Mouse (Mus musculus) gastrocnemius, adult 2 months (tissue): Measurements from ENCODE around the gene Aanat. TPM values are rescaled to one million over a fixed set of nuclear protein-coding genes. Genes with fewer than 3 reads are reported as not detected.

Experiments used
- DNase-seq: peaks from one replicate; pipeline ENCODE4 v3.0.0; 2022
- H3K27ac ChIP-seq: fragments of 200-600 bp; 2 replicates; pipeline ENCODE4 v1.8.1; 2022; ENCODE audit warnings: mild to moderate bottlenecking
- H3K4me3 ChIP-seq: fragments of 200-600 bp; 2 replicates; pipeline ENCODE4 v1.8.1; 2022; ENCODE audit warnings: mild to moderate bottlenecking, moderate library complexity
- CTCF ChIP-seq: fragments of 200-600 bp; IDR thresholded peaks from 2 replicates; pipeline ENCODE4 v1.8.1; 2022; ENCODE audit warnings: antibody characterized with exemption, mild to moderate bottlenecking, moderate library complexity
- intact Hi-C: fragments of 180-260 bp; cut with DNase I; formaldehyde crosslinking; loops from one replicate; pipeline ENCODE4 v1.15.1; 2025
- total RNA-seq, 2 experiments: library from RNA; stranded (reverse); gene quantifications; 2 replicates each; pipeline ENCODE4 v1.2.3; 2021

Gene Aanat
- total RNA-seq, 2 experiments from 2014 or later = not detected

DNA sequence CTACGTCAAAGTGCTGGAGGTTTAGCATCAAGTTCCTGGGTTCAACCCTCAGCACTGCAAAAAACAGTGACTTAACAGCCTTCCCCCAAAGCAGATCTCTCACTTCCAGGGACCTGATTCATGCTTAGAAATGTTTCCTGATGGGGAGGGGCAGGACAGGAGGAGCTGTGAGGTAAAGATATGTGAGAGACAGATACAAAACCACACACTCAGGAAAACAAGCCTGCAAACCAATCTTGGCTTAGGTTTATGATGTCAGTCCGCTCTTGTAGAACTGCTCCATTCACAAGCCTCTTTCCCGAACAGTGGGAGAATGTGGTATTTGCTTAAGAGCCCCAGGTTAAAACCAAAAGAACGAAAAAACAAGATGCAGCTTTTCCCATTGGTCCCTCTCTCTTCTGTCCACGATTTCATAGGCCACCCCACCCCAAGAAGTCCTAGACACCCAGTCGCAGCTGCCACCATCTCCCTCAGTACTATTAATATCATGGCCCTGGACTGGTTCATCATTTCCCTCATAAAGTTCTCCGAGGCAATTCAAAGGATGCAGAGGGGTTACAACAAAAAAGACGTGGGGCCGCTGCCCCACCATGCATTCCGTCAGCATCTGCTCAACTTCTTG is 6.1 kb upstream of the Aanat start:
- H3K4me3 ChIP-seq = peak overlapping the region; percentile 83
- no peak for DNase-seq
- intact Hi-C loops = no loop called here
- peak overlapping the region; percentile 91; the same call in 1 of the 2 replicates for H3K27ac ChIP-seq
- no peak for TF ChIP-seq CTCF

DNA sequence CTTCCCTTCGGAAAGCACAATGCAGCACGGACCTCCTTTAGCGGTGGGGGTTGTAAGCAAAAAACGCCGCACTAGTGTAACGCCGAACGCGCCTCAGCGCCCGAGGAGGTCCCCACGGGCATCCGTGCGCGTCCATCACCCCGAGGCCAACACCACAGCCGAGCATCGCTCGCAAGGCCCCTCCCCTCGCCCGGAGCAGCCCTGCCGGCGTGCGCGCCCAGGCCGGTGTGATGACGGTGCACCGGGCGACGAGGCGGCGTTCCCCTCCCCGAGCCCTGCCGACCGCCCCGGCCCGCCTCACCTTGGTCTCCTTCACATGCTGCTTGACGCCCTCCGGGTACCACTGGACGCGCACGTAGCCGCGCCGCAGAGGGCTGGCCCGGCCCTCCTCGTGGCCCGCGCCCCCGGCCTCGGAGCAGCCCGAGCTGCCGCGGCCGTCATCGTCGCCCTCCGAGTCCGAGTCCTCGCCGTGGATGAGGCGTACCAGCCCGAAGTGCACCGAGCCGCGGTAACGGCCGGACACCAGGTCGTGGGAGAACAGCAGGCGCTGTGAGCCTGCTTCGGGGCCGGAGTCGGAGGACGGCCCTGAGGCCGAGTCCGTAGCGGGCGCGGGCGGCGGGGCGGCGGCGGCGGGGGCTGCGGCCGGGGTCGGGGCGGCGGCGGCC is 5.4 kb upstream of the Aanat start:
- peak; percentile 75 for DNase-seq
- peak overlapping the region; percentile 83 for H3K4me3 ChIP-seq
- intact Hi-C loops = no loop called here
- no peak for TF ChIP-seq CTCF
- H3K27ac ChIP-seq = peak overlapping the region; percentile 91

DNA sequence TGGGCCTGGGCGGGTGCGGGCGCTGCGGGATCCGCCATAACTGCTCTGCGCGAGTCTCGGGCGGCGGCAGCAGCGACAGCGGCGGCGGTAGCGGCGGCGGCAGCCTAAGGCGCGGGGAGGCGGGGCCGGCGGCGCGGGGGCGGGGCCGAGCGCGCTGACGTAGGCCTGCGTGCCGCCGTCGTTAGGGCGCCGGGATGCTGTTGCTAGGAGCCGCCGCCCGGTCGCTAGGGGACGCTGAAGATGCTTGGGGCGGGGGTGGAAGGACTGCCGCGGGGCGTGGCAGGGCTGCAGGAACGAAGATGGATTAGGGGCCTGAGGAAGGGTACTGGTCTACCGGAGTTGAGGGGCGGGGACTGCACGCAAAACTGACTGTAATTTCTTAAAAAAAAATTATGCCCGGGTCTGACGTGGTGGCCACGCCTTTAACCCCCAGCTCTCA is 4.8 kb upstream of the Aanat start, which contains the start of gene Ube2o:
Gene Ube2o (minus strand): TSS at position 72 of the 439 bp plus-strand sequence.
- peak; percentile 48 for TF ChIP-seq CTCF
- DNase-seq = peak; percentile 94
- peak within 1 kb of the TSS; percentile 91 for H3K27ac ChIP-seq
- H3K4me3 ChIP-seq = peak within 1 kb of the TSS; percentile 83
- intact Hi-C loops = no loop called here

DNA sequence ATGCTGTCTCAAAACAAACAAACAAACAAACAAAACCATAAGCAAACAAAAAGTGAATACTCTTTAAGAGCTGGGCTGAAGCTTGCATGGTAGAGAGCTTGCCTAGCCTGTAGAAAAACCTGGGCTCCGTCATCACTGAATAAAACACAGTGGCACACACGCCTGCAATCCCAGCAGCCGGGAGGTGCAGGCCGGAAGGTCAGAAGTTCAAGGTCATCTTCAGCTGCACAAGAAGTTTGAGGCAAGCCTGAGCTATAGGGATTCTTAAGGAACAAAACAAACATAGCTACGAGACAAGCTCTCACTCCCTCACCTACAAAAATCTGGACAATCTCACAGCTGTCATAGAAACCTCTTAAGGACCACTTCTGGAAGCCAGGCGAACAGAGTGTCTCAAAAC is 550 bp upstream of the Aanat start:
- Histone ChIP-seq H3K27ac (no peak overlapping the region), H3K4me3 (no peak overlapping the region)
- TF ChIP-seq CTCF = no peak
- no peak for DNase-seq
- intact Hi-C loops = loop anchor here (1.0 to 2.0 kb wide), 2 partner anchors 44 to 223 kb away; no protein-coding TSS in a partner anchor

DNA sequence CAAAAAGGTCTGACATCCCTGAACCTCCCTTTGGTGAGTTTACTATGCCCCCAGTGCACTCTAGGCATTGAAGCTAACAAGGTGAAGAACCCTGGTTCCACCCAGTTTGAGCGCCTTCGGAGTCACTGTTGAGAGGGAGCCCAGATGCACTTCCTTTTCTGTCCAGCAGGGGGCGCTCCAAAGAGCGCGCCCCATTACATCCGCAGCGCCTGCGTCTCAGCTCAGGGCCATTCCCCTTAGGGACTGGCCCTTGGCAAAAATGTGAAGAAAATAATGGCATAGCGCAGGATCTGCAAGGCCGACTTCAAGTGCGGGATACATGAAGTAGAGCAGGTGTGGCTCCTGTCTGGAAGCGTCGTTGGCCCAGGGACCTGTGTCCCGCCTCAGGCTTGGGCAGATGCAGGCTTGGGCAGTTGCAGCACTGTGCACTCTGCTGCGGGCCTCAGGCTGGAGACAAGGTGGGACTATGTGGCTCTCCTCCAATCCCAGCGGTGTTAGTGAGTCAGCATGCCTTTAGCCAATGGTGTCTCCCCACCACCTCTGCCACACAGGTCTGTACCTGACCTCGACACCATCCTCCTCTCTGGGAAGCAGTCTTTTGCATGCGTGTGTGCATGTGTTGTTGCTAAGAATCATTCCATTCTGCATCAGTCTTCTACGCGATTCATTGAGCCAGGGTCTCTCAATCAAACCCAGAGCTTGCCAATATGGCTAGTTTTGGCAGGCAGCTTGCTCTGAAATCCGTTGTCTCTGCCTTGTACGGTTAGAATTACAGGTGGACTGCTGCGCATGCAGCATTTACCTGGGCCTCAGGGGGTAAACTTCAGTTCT is 784 bp downstream of the Aanat start:
- peak; percentile 75 for DNase-seq
- no peak overlapping the region for H3K27ac ChIP-seq
- intact Hi-C loops = loop anchor here (1.0 to 2.0 kb wide), 2 partner anchors 42 to 222 kb away; no protein-coding TSS in a partner anchor
- TF ChIP-seq CTCF = 0 out of 2 replicates have a peak, but pooled peaks have one; percentile 100
- H3K4me3 ChIP-seq = no peak overlapping the region

DNA sequence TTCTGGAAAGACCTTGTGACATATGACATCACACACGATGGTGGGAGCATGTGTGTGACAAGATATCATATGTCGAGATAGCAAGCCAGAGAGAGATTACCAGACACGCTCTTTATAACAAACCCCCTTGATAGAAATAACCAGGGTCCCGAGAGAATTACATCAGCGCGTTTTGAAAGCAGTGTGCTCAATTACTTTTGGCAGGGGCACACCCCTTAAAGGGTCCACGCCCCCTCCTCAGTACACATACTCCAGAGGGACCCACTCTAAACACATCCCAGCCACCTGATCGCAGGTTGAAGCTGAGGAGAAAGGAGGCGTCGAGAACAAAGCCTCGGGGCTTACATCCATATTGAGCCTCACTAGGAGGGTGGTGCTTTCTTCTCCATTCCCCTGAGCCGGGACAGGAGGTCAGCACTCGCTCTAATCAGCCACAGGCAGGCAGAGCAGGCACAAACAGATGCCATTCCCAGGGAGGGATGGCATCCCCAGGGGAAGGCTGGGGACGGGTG is 2.8 kb downstream of the Aanat start:
- TF ChIP-seq CTCF = no peak
- Histone ChIP-seq H3K4me3 (no peak overlapping the region), H3K27ac (no peak overlapping the region)
- no peak for DNase-seq
- intact Hi-C loops = no loop called here

DNA sequence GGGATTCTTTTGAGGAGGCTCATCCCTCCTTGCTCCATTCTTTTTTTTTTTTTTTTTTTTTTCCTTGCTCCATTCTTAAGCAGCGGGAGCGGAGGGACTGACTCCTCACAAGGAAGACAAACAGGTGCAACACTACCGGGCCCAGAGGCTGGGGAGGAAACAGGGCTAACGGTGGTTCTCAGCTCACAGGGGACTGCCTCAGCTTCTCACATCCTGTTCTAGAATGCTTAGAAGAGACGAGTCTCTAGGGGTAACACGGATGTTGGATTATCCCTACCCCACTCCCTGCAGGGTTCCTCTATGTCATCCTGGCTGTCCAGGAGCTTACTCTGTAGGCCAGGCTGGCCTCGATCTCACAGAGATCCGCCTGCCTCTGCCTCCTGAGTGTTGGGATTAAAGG is 3.3 kb downstream of the Aanat start:
- Histone ChIP-seq H3K27ac (no peak overlapping the region), H3K4me3 (no peak overlapping the region)
- no peak for TF ChIP-seq CTCF
- DNase-seq = no peak
- intact Hi-C loops = no loop called here

DNA sequence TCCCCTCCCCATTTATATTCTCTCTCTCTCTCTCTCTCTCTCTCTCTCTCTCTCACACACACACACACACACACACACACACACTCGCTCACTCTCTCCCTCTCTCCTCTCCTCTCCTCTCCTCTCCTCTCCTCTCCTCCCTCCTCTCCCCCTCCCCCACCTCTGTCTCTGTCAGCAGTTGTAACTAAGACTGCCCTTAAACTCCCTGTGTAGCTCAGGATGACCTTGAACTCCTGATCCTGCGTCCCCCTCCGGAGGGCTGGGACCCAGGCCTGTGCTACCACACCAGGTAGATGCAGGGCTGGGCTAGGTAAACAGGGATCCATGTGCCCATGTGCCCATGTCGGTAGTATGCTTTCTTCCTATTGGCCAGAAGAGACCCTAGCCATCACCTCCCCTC is 5.4 kb downstream of the Aanat start:
- Histone ChIP-seq H3K4me3 (no peak overlapping the region), H3K27ac (no peak overlapping the region)
- no peak for TF ChIP-seq CTCF
- DNase-seq = no peak
- intact Hi-C loops = no loop called here

DNA sequence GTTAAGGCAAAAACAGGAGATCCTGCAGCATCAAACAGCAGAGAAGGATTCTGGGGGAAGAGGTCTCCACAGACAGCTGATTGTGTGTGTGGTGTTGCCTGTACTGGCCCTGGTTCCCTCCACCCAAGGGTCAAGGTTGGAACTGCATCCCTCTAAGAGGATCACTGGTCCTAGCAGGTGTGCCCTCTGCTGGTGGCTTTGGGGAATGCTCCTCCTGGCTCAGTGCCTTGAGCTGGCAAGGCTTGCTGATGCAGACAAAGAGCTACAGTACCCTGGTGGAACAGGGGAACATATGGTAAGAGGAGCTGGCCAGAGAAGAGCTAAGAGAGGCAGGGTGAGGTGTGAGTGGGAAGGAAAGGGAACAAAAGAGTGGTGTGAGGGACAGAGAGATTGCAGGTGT is 6.2 kb downstream of the Aanat start:
- peak; percentile 94 for DNase-seq
- TF ChIP-seq CTCF = peak; percentile 98
- intact Hi-C loops = no loop called here

DNA sequence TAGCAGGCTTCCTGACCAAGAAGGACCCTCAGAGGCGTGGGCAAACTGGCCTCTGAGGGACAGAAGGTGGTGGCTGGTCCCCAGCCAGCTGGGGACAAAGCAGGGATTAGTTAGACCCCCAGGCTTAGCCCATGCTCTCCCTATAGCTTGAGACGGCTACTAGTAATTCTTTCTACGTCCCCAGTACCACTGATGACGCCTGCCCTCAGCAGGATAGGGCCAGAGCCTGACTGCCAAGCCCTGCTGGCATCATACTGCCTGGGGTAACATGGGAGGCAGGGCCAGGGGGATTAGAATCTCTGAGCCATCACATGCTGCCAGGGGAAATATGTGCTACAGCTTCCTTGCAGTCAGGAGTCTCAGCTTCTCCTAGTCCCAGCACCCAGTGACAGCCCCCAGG is 7.1 kb downstream of the Aanat start:
- intact Hi-C loops = no loop called here
- H3K4me3 ChIP-seq = no peak overlapping the region
- no peak overlapping the region for H3K27ac ChIP-seq
- TF ChIP-seq CTCF = no peak
- no peak for DNase-seq

More for the DNA sequence above, 6.2 kb downstream of the Aanat start:
- H3K27ac ChIP-seq = no peak overlapping the region
- H3K4me3 ChIP-seq = no peak overlapping the region

DNA sequence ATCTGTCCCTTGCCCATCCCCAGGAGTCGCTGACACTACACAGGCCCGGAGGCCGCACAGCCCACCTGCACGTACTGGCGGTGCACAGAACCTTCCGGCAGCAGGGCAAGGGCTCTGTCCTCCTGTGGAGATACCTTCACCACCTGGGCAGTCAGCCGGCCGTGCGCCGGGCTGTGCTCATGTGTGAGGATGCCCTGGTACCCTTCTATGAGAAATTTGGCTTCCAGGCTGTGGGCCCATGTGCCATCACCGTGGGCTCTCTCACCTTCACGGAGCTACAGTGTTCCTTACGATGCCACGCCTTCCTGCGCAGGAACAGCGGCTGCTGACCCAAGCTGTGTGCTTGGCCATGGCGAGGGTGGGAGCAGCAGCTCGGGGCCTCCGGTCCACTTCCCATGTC is 10.5 kb downstream of the Aanat start:
- TF ChIP-seq CTCF = no peak
- DNase-seq = no peak
- H3K4me3 ChIP-seq = no peak overlapping the region
- H3K27ac ChIP-seq = no peak overlapping the region
- intact Hi-C loops = no loop called here

DNA sequence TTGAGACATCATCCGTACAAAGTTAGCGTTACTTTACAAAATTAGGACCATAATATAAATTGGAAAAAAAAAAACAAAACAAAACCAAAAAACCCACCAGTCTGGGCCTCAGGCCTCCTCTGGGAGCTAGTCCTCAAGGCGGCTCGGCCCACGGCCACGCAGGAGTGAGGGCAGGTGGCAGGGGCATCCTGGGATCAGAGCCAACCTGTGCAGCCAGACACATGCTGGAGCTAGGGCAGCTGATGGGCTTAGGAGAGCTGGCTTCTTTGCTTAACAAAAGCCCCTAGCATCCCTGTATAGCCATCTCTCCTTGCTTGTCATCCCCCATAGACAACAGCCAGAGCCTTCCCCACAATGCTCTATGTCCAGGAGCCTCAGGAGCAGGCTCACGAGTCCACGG is 12.0 kb downstream of the Aanat start:
- H3K27ac ChIP-seq = no peak overlapping the region
- no peak overlapping the region for H3K4me3 ChIP-seq
- no peak for DNase-seq
- no peak for TF ChIP-seq CTCF
- intact Hi-C loops = no loop called here

DNA sequence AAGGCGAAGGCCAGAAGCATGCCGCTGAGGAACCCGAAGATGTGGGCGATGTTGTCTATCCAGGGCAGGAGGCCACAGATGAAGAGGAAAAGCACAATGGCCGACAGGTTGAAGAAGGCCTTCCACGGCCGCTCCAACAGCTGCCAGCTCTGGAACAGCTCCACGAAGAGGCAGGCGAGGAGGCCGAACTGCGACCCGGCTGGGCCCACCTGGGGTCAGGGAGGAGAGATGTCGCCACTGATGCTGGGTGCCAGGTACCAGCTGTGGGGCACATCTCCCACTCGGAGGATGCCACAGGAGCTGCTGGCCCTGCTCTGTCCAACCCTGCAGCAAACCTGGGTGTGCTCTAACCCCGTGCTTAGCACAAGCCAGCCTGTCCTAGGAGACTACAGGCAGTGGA is 13.0 kb downstream of the Aanat start:
- no peak for DNase-seq
- TF ChIP-seq CTCF = no peak
- H3K27ac ChIP-seq = no peak overlapping the region
- H3K4me3 ChIP-seq = no peak overlapping the region
- intact Hi-C loops = no loop called here
